Mouse (Mus musculus) MEL (cell line): Measurements from ENCODE around the gene Srgn. TPM values are rescaled to one million over a fixed set of nuclear protein-coding genes. Genes with fewer than 3 reads are reported as not detected.

Source experiments
- DNase-seq: peaks from one replicate; pipeline ENCODE4 v3.0.0; 2011; ENCODE audit warnings: low read depth, low spot score
- H3K27ac ChIP-seq: 2 replicates; pipeline ENCODE4 v1.5.1; 2012; ENCODE audit warnings: low read depth, mild to moderate bottlenecking, control low read depth, low read length, moderate library complexity; ENCODE audit not compliant: control insufficient read depth
- H3K27me3 ChIP-seq, 2 experiments: fragments of 150-350 bp in 1 of 2; sonication (generic) in 1 of 2; 2 replicates each; pipeline ENCODE4 v1.6.1; 2012; ENCODE audit warnings: low read length in 2 of 2, mild to moderate bottlenecking in 2 of 2, improper control_type of control experiment in 1 of 2, moderate library complexity in 1 of 2; ENCODE audit not compliant: insufficient read depth in 2 of 2, control insufficient read depth in 1 of 2
- H3K36me3 ChIP-seq, 2 experiments: 2 replicates each; pipeline ENCODE4 v1.6.1; 2012 to 2014; ENCODE audit warnings: low read length in 2 of 2, improper control_type of control experiment in 1 of 2, inconsistent platforms in 1 of 2, mild to moderate bottlenecking in 1 of 2; ENCODE audit not compliant: insufficient read depth in 2 of 2, control insufficient read depth in 1 of 2
- H3K4me1 ChIP-seq, 2 experiments: fragments of 150-350 bp in 1 of 2; sonication (generic) in 1 of 2; 2 replicates each; pipeline ENCODE4 v1.6.1; 2012; ENCODE audit warnings: low read length in 2 of 2, improper control_type of control experiment in 1 of 2, mild to moderate bottlenecking in 1 of 2; ENCODE audit not compliant: insufficient read depth in 2 of 2, control insufficient read depth in 1 of 2
- H3K4me3 ChIP-seq, 2 experiments: fragments of 150-350 bp in 1 of 2; sonication (generic) in 1 of 2; 2 replicates each; pipeline ENCODE4 v1.5.1; 2012; ENCODE audit warnings: low read depth in 2 of 2, low read length in 2 of 2, mild to moderate bottlenecking in 2 of 2, moderate library complexity in 2 of 2, control low read depth in 1 of 2, improper control_type of control experiment in 1 of 2; ENCODE audit not compliant: control insufficient read depth in 1 of 2, insufficient read depth in 1 of 2
- H3K79me2 ChIP-seq: 2 replicates; pipeline ENCODE4 v1.6.1; 2012; ENCODE audit warnings: mild to moderate bottlenecking, low read length, moderate library complexity; ENCODE audit not compliant: control insufficient read depth, poor library complexity, insufficient read depth
- H3K9ac ChIP-seq: 2 replicates; pipeline ENCODE4 v1.6.1; 2012; ENCODE audit warnings: low read depth, mild to moderate bottlenecking, control low read depth, low read length, moderate library complexity; ENCODE audit not compliant: control insufficient read depth, poor library complexity, severe bottlenecking
- H3K9me3 ChIP-seq: fragments of 150-350 bp; sonication (generic); replicated peaks from 2 replicates; pipeline ENCODE4 v1.6.1; 2012; ENCODE audit warnings: mild to moderate bottlenecking, low read length, improper control_type of control experiment, moderate library complexity; ENCODE audit not compliant: insufficient read depth
- CHD1 ChIP-seq: IDR thresholded peaks from 2 replicates; pipeline ENCODE4 v1.6.1; 2012; ENCODE audit warnings: low read depth, mild to moderate bottlenecking, inconsistent platforms, low read length, improper control_type of control experiment
- CTCF ChIP-seq, 3 experiments: IDR thresholded peaks in 2 of 3; conservative IDR thresholded peaks in 1 of 3; 2 replicates each; pipeline ENCODE4 v1.5.1; 2011 to 2012; ENCODE audit warnings: low read length in 3 of 3, low read depth in 2 of 3, mild to moderate bottlenecking in 2 of 3, improper control_type of control experiment in 1 of 3, inconsistent platforms in 1 of 3, mixed read lengths in 1 of 3, moderate library complexity in 1 of 3; ENCODE audit not compliant: control insufficient read depth in 1 of 3, insufficient read depth in 1 of 3, poor library complexity in 1 of 3, severe bottlenecking in 1 of 3
- E2F4 ChIP-seq: IDR thresholded peaks from 2 replicates; pipeline ENCODE4 v1.6.1; 2011; ENCODE audit warnings: low read depth, low read length, improper control_type of control experiment, borderline replicate concordance
- ELF1 ChIP-seq: IDR thresholded peaks from 2 replicates; pipeline ENCODE4 v1.6.1; 2014; ENCODE audit warnings: low read depth, mild to moderate bottlenecking, inconsistent platforms, low read length, improper control_type of control experiment, moderate library complexity
- EP300 ChIP-seq, 2 experiments: IDR thresholded peaks; 2 replicates each; pipeline ENCODE4 v1.6.1; 2011; ENCODE audit warnings: improper control_type of control experiment in 2 of 2, low read length in 2 of 2, low read depth in 1 of 2, mild to moderate bottlenecking in 1 of 2
- GATA1 ChIP-seq: IDR thresholded peaks from 2 replicates; pipeline ENCODE4 v1.6.1; 2011; ENCODE audit warnings: low read depth, low read length, improper control_type of control experiment
- HCFC1 ChIP-seq: IDR thresholded peaks from 2 replicates; pipeline ENCODE4 v1.6.1; 2012; ENCODE audit warnings: low read depth, mild to moderate bottlenecking, inconsistent platforms, low read length, improper control_type of control experiment, moderate library complexity
- KAT2A ChIP-seq: conservative IDR thresholded peaks from 2 replicates; pipeline ENCODE4 v1.6.1; 2012; ENCODE audit warnings: low read depth, low read length, improper control_type of control experiment, inconsistent platforms
- MAZ ChIP-seq: IDR thresholded peaks from 2 replicates; pipeline ENCODE4 v1.6.1; 2012; ENCODE audit warnings: low read depth, mild to moderate bottlenecking, inconsistent platforms, low read length, improper control_type of control experiment
- MEF2A ChIP-seq: IDR thresholded peaks from 2 replicates; pipeline ENCODE4 v1.6.1; 2014; ENCODE audit warnings: low read depth, mild to moderate bottlenecking, inconsistent platforms, low read length, improper control_type of control experiment; ENCODE audit not compliant: poor library complexity, insufficient replicate concordance, severe bottlenecking; ENCODE audit errors: extremely low read depth
- MYC ChIP-seq: IDR thresholded peaks from 2 replicates; pipeline ENCODE4 v1.6.1; 2011; ENCODE audit warnings: low read depth, mild to moderate bottlenecking, low read length, improper control_type of control experiment, moderate library complexity
- NELFE ChIP-seq: IDR thresholded peaks from 2 replicates; pipeline ENCODE4 v1.6.1; 2011; ENCODE audit warnings: low read depth, low read length, improper control_type of control experiment
- POLR2A ChIP-seq, 2 experiments: IDR thresholded peaks; 2 replicates each; pipeline ENCODE4 v1.6.1; 2011 to 2012; ENCODE audit warnings: low read length in 2 of 2, mild to moderate bottlenecking in 2 of 2, control low read depth in 1 of 2, improper control_type of control experiment in 1 of 2, low read depth in 1 of 2, moderate library complexity in 1 of 2; ENCODE audit not compliant: control insufficient read depth in 1 of 2, insufficient read depth in 1 of 2, poor library complexity in 1 of 2
- RAD21 ChIP-seq: IDR thresholded peaks from 2 replicates; pipeline ENCODE4 v1.6.1; 2011; ENCODE audit warnings: mild to moderate bottlenecking, low read depth, low read length, improper control_type of control experiment
- USF2 ChIP-seq, 2 experiments: IDR thresholded peaks; 2 replicates each; pipeline ENCODE4 v1.6.1; 2011 to 2012; ENCODE audit warnings: improper control_type of control experiment in 2 of 2, low read length in 2 of 2, borderline replicate concordance in 1 of 2, inconsistent platforms in 1 of 2, low read depth in 1 of 2, mild to moderate bottlenecking in 1 of 2; ENCODE audit not compliant: insufficient read depth in 1 of 2
- ZKSCAN1 ChIP-seq: IDR thresholded peaks from 2 replicates; pipeline ENCODE4 v1.6.1; 2012; ENCODE audit warnings: low read depth, mild to moderate bottlenecking, inconsistent platforms, low read length, improper control_type of control experiment, moderate library complexity
- ZMIZ1 ChIP-seq: IDR thresholded peaks from 2 replicates; pipeline ENCODE4 v1.6.1; 2012; ENCODE audit warnings: low read depth, mild to moderate bottlenecking, inconsistent platforms, low read length, improper control_type of control experiment, moderate library complexity
- ZNF384 ChIP-seq: IDR thresholded peaks from 2 replicates; pipeline ENCODE4 v1.6.1; 2012; ENCODE audit warnings: low read depth, mild to moderate bottlenecking, inconsistent platforms, low read length, improper control_type of control experiment
- polyA plus RNA-seq, 2 experiments: library from polyadenylated mRNA; stranded (reverse) in 1 of 2; unstranded in 1 of 2; fragments of >175 nt in 1 of 2; fragments of >200 nt in 1 of 2; gene quantifications; 2 replicates each; pipeline versions ENCODE4 v1.2.1 to v1.2.4; 2012; ENCODE audit warnings: low replicate concordance in 2 of 2, low read depth in 1 of 2; ENCODE audit not compliant: insufficient read length in 2 of 2, insufficient read depth in 1 of 2, missing spikeins in 1 of 2
- total RNA-seq: library from RNA; depleted of rRNA; stranded (reverse); fragments of 300-350 nt; gene quantifications from 2 replicates; pipeline ENCODE4 v1.2.3, GENCODE M21; 2012

Gene Srgn
- total and polyA plus RNA-seq, 3 experiments, result 164 to 217 TPM; not detected in 1

DNA sequence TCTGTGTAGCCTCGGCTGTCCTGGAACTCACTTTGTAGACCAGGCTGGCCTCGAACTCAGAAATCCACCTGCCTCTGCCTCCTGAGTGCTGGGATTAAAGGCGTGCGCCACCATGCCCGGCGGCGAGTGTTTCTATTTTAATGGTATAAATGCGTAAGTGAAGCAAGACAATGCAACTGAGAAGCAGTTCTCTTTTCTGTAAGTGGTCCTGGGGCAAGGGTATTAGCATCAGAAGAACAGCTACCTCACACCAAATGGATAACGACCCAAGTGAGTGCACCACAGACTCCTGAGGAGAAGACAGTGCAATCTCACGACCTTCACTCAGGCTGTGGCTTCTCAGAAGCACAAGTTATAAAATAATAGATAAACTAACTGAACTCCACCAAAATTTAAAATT is 52.3 kb downstream of the Srgn start:
- H3K36me3 ChIP-seq, result peaks cover 0 to 34% of the 10 kb centered on the region in 2 experiments; a peak in 3 of 4 replicates
- peaks cover 13% of the 10 kb centered on the region for H3K79me2 ChIP-seq
- no peak for TF ChIP-seq ELF1
- no peak for TF ChIP-seq USF2 (IDR thresholded peaks at IDR 0.05; ENCODE audit: borderline replicate concordance in 1 of 2, insufficient read depth in 1 of 2, low read depth in 1 of 2, low read length in 2 of 2)
- TF ChIP-seq E2F4, result no peak
- no peak for TF ChIP-seq RAD21
- no peak for TF ChIP-seq KAT2A
- no peak for TF ChIP-seq MAZ
- TF ChIP-seq CTCF (IDR thresholded peaks at IDR 0.05 in 2 of 3, conservative IDR thresholded peaks at IDR 0.05 in 1 of 3; ENCODE audit: control insufficient read depth in 1 of 3, insufficient read depth in 1 of 3, low read depth in 2 of 3, low read length in 3 of 3, poor library complexity in 1 of 3, severe bottlenecking in 1 of 3), result no peak
- no peak for TF ChIP-seq MEF2A
- no peak for TF ChIP-seq ZMIZ1
- TF ChIP-seq POLR2A (IDR thresholded peaks at IDR 0.05; ENCODE audit: control insufficient read depth in 1 of 2, insufficient read depth in 1 of 2, low read depth in 1 of 2, low read length in 2 of 2, poor library complexity in 1 of 2), result no peak
- TF ChIP-seq ZKSCAN1, result no peak
- no peak for TF ChIP-seq EP300 (IDR thresholded peaks at IDR 0.05; ENCODE audit: low read depth in 1 of 2, low read length in 2 of 2)
- no peak for TF ChIP-seq MYC
- no peak for TF ChIP-seq GATA1
- TF ChIP-seq ZNF384, result no peak
- no peak for TF ChIP-seq CHD1
- no peak for TF ChIP-seq HCFC1
- H3K4me3 ChIP-seq, result no peak overlapping the region
- DNase-seq, result no peak
- H3K4me1 ChIP-seq, result no peaks in the 10 kb centered on the region
- H3K9me3 ChIP-seq, result no peaks in the 10 kb centered on the region
- H3K27ac ChIP-seq, result no peak overlapping the region
- no peak overlapping the region for H3K9ac ChIP-seq
- H3K27me3 ChIP-seq, result no peaks in the 10 kb centered on the region

DNA sequence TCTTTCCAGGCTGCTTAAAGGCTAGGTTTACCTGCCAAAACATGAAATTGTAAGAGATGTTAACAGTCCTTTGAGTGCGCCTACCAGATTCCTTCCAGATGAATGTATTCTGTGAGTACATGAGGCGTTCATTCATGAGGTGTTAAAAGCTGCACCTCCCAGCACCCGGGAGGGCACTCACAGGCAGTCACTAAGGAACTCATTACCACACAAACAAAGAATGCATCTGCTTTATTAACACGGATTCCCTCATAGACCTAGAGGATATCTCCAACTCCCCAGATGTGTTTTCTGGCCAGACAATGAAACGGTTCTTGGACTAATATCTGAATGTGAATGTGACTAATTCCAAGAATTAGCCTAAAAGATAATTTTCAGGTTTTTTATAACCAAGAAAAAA is 56.1 kb downstream of the Srgn start:
- Histone ChIP-seq H3K4me3 (no peak overlapping the region), H3K9me3 (no peaks in the 10 kb centered on the region), H3K27ac (no peak overlapping the region), H3K27me3 (no peaks in the 10 kb centered on the region), H3K79me2 (peaks cover 5% of the 10 kb centered on the region; the same call in 1 of the 2 replicates), H3K36me3 (peaks cover 0 to 47% of the 10 kb centered on the region in 2 experiments; a peak in 3 of 4 replicates), H3K9ac (no peak overlapping the region), H3K4me1 (no peaks in the 10 kb centered on the region)
- TF ChIP-seq CTCF (IDR thresholded peaks at IDR 0.05 in 2 of 3, conservative IDR thresholded peaks at IDR 0.05 in 1 of 3; ENCODE audit: control insufficient read depth in 1 of 3, insufficient read depth in 1 of 3, low read depth in 2 of 3, low read length in 3 of 3, poor library complexity in 1 of 3, severe bottlenecking in 1 of 3), result no peak
- no peak for TF ChIP-seq NELFE
- no peak for DNase-seq
